Comparison of ENCODE assay signal across 8 mouse cellular contexts in genomic region chr17:33783408-33783807, GRCm38 (mm10). TPM values are rescaled to one million over a fixed set of nuclear protein-coding genes. Genes with fewer than 3 reads are reported as not detected.
DNase-seq lines count a peak whose midpoint lies in the region; ATAC-seq lines count a peak whose summit lies in the region.

No protein-coding gene starts in this region.

- no peaks in the 10 kb centered on the region for H3K9me3 ChIP-seq in hindbrain, embryonic 15.5 days
- H3K9me3 ChIP-seq in hindbrain, embryonic 16.5 days (ENCODE audit: control insufficient read depth, low read length) = no peaks in the 10 kb centered on the region
- H3K9me3 ChIP-seq in forebrain, embryonic 15.5 days = no peaks in the 10 kb centered on the region

- H3K4me3 ChIP-seq in hindbrain, embryonic 15.5 days = no peak overlapping the region
- H3K4me3 ChIP-seq in hindbrain, embryonic 16.5 days (ENCODE audit: low read length) = no peak overlapping the region
- H3K4me3 ChIP-seq in forebrain, embryonic 15.5 days = no peak overlapping the region

- ATAC-seq in hindbrain, embryonic 15.5 days (ENCODE audit: low FRiP score, low read depth) = no peak
- ATAC-seq in hindbrain, embryonic 16.5 days = no peak
- ATAC-seq in megakaryocyte, adult 5-6 weeks (ENCODE audit: poor library complexity, severe bottlenecking) = no peak
- ATAC-seq in forebrain, embryonic 15.5 days (replicated peaks) = no peak

- H3K4me1 ChIP-seq in hindbrain, embryonic 15.5 days (replicated peaks) = peaks cover 25% of the 10 kb centered on the region
- H3K4me1 ChIP-seq in hindbrain, embryonic 16.5 days (ENCODE audit: control insufficient read depth, insufficient read depth, low read depth, low read length) = peaks cover 14% of the 10 kb centered on the region
- peaks cover 34% of the 10 kb centered on the region for H3K4me1 ChIP-seq in forebrain, embryonic 15.5 days

- no peak overlapping the region for H3K4me2 ChIP-seq in hindbrain, embryonic 15.5 days
- no peak overlapping the region for H3K4me2 ChIP-seq in hindbrain, embryonic 16.5 days (ENCODE audit: low read length)
- H3K4me2 ChIP-seq in forebrain, embryonic 15.5 days (replicated peaks) = no peak overlapping the region

- H3K36me3 ChIP-seq in hindbrain, embryonic 15.5 days = no peaks in the 10 kb centered on the region
- H3K36me3 ChIP-seq in hindbrain, embryonic 16.5 days (ENCODE audit: control insufficient read depth, insufficient read depth, low read length) = no peaks in the 10 kb centered on the region
- no peaks in the 10 kb centered on the region for H3K36me3 ChIP-seq in forebrain, embryonic 15.5 days

- no peak overlapping the region for H3K9ac ChIP-seq in hindbrain, embryonic 15.5 days
- no peak overlapping the region for H3K9ac ChIP-seq in hindbrain, embryonic 16.5 days (ENCODE audit: low read depth, low read length)
- no peak overlapping the region for H3K9ac ChIP-seq in forebrain, embryonic 15.5 days (replicated peaks)

- DNase-seq in adrenal gland, adult (ENCODE audit: inconsistent age in 2 of 2, low spot score in 1 of 2) = peak; percentile 93 to 95
- peak; percentile 49 to 71 for DNase-seq in gastrocnemius, adult 8-10 months (ENCODE audit: low spot score in 2 of 2)
- DNase-seq in kidney, postnatal 10 days = peak; percentile 94
- DNase-seq in right cerebral cortex, postnatal 10 days (ENCODE audit: low spot score in 2 of 2) = peak; percentile 39 to 46

- H3K27me3 ChIP-seq in hindbrain, embryonic 15.5 days = no peaks in the 10 kb centered on the region
- no peaks in the 10 kb centered on the region for H3K27me3 ChIP-seq in hindbrain, embryonic 16.5 days (replicated peaks; ENCODE audit: control insufficient read depth, insufficient read depth, low read length)
- H3K27me3 ChIP-seq in forebrain, embryonic 15.5 days = no peaks in the 10 kb centered on the region

- 0 out of 2 replicates have a peak overlapping the region, but pooled peaks have one; percentile 22 for H3K27ac ChIP-seq in hindbrain, embryonic 15.5 days (replicated peaks)
- H3K27ac ChIP-seq in hindbrain, embryonic 16.5 days (ENCODE audit: low read depth, low read length) = no peak overlapping the region
- H3K27ac ChIP-seq in forebrain, embryonic 15.5 days (replicated peaks) = no peak overlapping the region

RNA-seq across cellular contexts. Expression of gene Angptl4, which starts 1.8 kb away (rescaled TPM):
- 23.2 and 23.9 TPM in 2 replicates for polyA plus RNA-seq in hindbrain, embryonic 15.5 days (2015; fragmentation: Nextera tagmentation; extraction: Ambion mirVana)
- 26.6 and 29.0 TPM in 2 replicates for polyA plus RNA-seq in hindbrain, embryonic 16.5 days (2015; fragmentation: Nextera tagmentation; extraction: Ambion mirVana)
- total RNA-seq in gastrocnemius, adult 8-10 months (2022) = 1 to 10 TPM in 3 of 4 experiments, under 1 TPM in 1; 0.41 to 5.5 (median 3.0) TPM
- 0.59 and 0.80 TPM in 2 replicates for total RNA-seq in megakaryocyte, adult 5-6 weeks (2015)
- 0.33 and 0.73 TPM in 2 replicates for total RNA-seq in megakaryocyte, adult 5-6 weeks (2017)
- polyA plus RNA-seq in forebrain, embryonic 15.5 days (2015; fragmentation: Nextera tagmentation; extraction: Ambion mirVana) = 12.8 and 14.0 TPM in 2 replicates

RNA-seq across cellular contexts. Expression of gene Rab11b, which starts 23.1 kb away (rescaled TPM):
- polyA plus RNA-seq in hindbrain, embryonic 15.5 days (2015; fragmentation: Nextera tagmentation; extraction: Ambion mirVana) = 590 and 595 TPM in 2 replicates
- 481 and 517 TPM in 2 replicates for polyA plus RNA-seq in hindbrain, embryonic 16.5 days (2015; fragmentation: Nextera tagmentation; extraction: Ambion mirVana)
- total RNA-seq in gastrocnemius, adult 8-10 months (2022) = 100 to 1,000 TPM; 131 to 136 (median 133) TPM
- 94.0 and 104 TPM in 2 replicates for total RNA-seq in megakaryocyte, adult 5-6 weeks (2015)
- 26.7 and 41.1 TPM in 2 replicates for total RNA-seq in megakaryocyte, adult 5-6 weeks (2017)
- 452 and 485 TPM in 2 replicates for polyA plus RNA-seq in forebrain, embryonic 15.5 days (2015; fragmentation: Nextera tagmentation; extraction: Ambion mirVana)

RNA-seq across cellular contexts. Expression of gene Kank3, which starts 26.9 kb away (rescaled TPM):
- 50.4 and 57.1 TPM in 2 replicates for polyA plus RNA-seq in hindbrain, embryonic 15.5 days (2015; fragmentation: Nextera tagmentation; extraction: Ambion mirVana)
- 45.8 and 46.6 TPM in 2 replicates for polyA plus RNA-seq in hindbrain, embryonic 16.5 days (2015; fragmentation: Nextera tagmentation; extraction: Ambion mirVana)
- 10 to 100 TPM; 12.4 to 17.4 (median 14.8) TPM for total RNA-seq in gastrocnemius, adult 8-10 months (2022)
- total RNA-seq in megakaryocyte, adult 5-6 weeks (2015) = 12.3 and 16.2 TPM in 2 replicates
- total RNA-seq in megakaryocyte, adult 5-6 weeks (2017) = 13.5 and 14.8 TPM in 2 replicates
- 41.4 and 42.5 TPM in 2 replicates for polyA plus RNA-seq in forebrain, embryonic 15.5 days (2015; fragmentation: Nextera tagmentation; extraction: Ambion mirVana)

RNA-seq across cellular contexts. Expression of gene Rps28, which starts 41.0 kb away (rescaled TPM):
- polyA plus RNA-seq in hindbrain, embryonic 15.5 days (2015; fragmentation: Nextera tagmentation; extraction: Ambion mirVana) = 474 and 594 TPM in 2 replicates
- 392 and 410 TPM in 2 replicates for polyA plus RNA-seq in hindbrain, embryonic 16.5 days (2015; fragmentation: Nextera tagmentation; extraction: Ambion mirVana)
- total RNA-seq in gastrocnemius, adult 8-10 months (2022) = 100 to 1,000 TPM; 634 to 807 (median 649) TPM
- total RNA-seq in megakaryocyte, adult 5-6 weeks (2015) = 875 and 928 TPM in 2 replicates
- total RNA-seq in megakaryocyte, adult 5-6 weeks (2017) = 2,242 and 2,459 TPM in 2 replicates
- polyA plus RNA-seq in forebrain, embryonic 15.5 days (2015; fragmentation: Nextera tagmentation; extraction: Ambion mirVana) = 612 and 676 TPM in 2 replicates

RNA-seq across cellular contexts. Expression of gene Ndufa7, which starts 41.0 kb away (rescaled TPM):
- 496 and 540 TPM in 2 replicates for polyA plus RNA-seq in hindbrain, embryonic 15.5 days (2015; fragmentation: Nextera tagmentation; extraction: Ambion mirVana)
- 464 and 517 TPM in 2 replicates for polyA plus RNA-seq in hindbrain, embryonic 16.5 days (2015; fragmentation: Nextera tagmentation; extraction: Ambion mirVana)
- 100 to 1,000 TPM; 371 to 396 (median 385) TPM for total RNA-seq in gastrocnemius, adult 8-10 months (2022)
- 150 and 160 TPM in 2 replicates for total RNA-seq in megakaryocyte, adult 5-6 weeks (2015)
- total RNA-seq in megakaryocyte, adult 5-6 weeks (2017) = 110 and 139 TPM in 2 replicates
- polyA plus RNA-seq in forebrain, embryonic 15.5 days (2015; fragmentation: Nextera tagmentation; extraction: Ambion mirVana) = 417 and 444 TPM in 2 replicates

Comparison
In these comparisons a context has a peak if more than half of its experiments do, and no peak if none do; other contexts are left out.
1. DNase-seq: peak in every context shown above with its lines; median percentile 94 in adrenal gland, adult; 94 in kidney, postnatal 10 days; 60 in gastrocnemius, adult 8-10 months; 42 in right cerebral cortex, postnatal 10 days.